Comparison of ENCODE assay signal across 28 mouse cellular contexts in the genomic region with DNA sequence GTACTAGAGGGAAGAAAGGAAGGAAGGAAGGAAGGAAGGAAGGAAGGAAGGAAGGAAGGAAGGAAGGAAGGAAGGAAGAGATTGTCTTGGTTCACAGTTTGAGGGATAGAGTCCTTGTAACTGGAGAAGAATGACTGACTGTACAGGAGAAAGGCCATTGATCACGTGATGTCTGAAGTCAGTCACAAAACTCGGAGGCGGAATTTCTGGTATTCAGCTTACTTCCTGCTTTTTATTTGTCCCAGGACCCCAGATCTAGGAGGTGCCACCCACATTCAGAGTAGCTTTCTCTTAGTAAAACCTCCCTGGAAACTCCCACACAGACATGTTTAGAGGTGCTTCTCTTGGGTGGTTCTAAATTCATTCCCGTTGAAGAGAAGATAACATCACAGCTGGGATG. TPM values are rescaled to one million over a fixed set of nuclear protein-coding genes. Genes with fewer than 3 reads are reported as not detected.
A peak's percentile ranks its signal among the peaks of the same experiment; 100 is the strongest.
DNase-seq lines count a peak whose midpoint lies in the region; ATAC-seq lines count a peak whose summit lies in the region.
"Had no signal": no experiment of that assay in that cellular context is flagged by ENCODE, and none has a peak within 500 bp of the region (broad histone marks: within the 10 kb centered on the region; RNA-seq: fewer than 3 reads in every experiment).

No protein-coding gene starts in this region.

- peaks cover 18% of the 10 kb centered on the region for H3K4me1 ChIP-seq in midbrain, embryonic 11.5 days (ENCODE audit: control insufficient read depth, insufficient read depth, low read length)
- H3K4me1 ChIP-seq in midbrain, embryonic 15.5 days: peaks cover 28% of the 10 kb centered on the region

- ATAC-seq in midbrain, embryonic 11.5 days (ENCODE audit: low FRiP score): no peak
- no peak for ATAC-seq in midbrain, embryonic 15.5 days (replicated peaks)
- ATAC-seq in erythroblast, adult 5-6 weeks (replicated peaks; ENCODE audit: low FRiP score, poor library complexity, severe bottlenecking): no peak
- ATAC-seq: forebrain, embryonic 15.5 days; hindbrain, postnatal 0 days; inflammation-experienced regulatory T-cells, adult 6 months; intestine, embryonic 16.5 days had no signal

- DNase-seq in embryo, embryonic 10.5 days (ENCODE audit: low spot score): peak; percentile 15
- no peak for DNase-seq in embryo, embryonic 9.5 days (ENCODE audit: extremely low spot score)
- DNase-seq in midbrain, embryonic 11.5 days (ENCODE audit: low spot score, missing footprints): peak; percentile 67
- DNase-seq in ZHBTc4 (ENCODE audit: low read depth, low spot score): peak; percentile 14
- DNase-seq in layer of hippocampus, postnatal 14 days (ENCODE audit: low spot score in 2 of 2): no peak
- DNase-seq: adrenal gland, adult 2 months; adrenal gland, postnatal 14 days; cerebellum, adult 11-12 months; cerebellum, adult 8-10 months; cerebellum, postnatal 10 days; gastrocnemius, postnatal 25 days; heart, adult 18-20 months; heart, postnatal 10 days; heart, postnatal 36 days had no signal

- H3K9me3 ChIP-seq in midbrain, embryonic 11.5 days (ENCODE audit: control insufficient read depth, low read length): no peaks in the 10 kb centered on the region
- no peaks in the 10 kb centered on the region for H3K9me3 ChIP-seq in midbrain, embryonic 15.5 days
- H3K9me3 ChIP-seq: embryonic facial prominence, embryonic 12.5 days; embryonic facial prominence, embryonic 15.5 days; forebrain, embryonic 12.5 days; forebrain, embryonic 15.5 days; heart, embryonic 12.5 days; heart, embryonic 15.5 days; hindbrain, embryonic 10.5 days had no signal

- no peak overlapping the region for H3K4me2 ChIP-seq in midbrain, embryonic 11.5 days
- no peak overlapping the region for H3K4me2 ChIP-seq in midbrain, embryonic 15.5 days
- H3K4me2 ChIP-seq: embryonic facial prominence, embryonic 12.5 days; embryonic facial prominence, embryonic 15.5 days; forebrain, embryonic 12.5 days; forebrain, embryonic 15.5 days; heart, embryonic 12.5 days; heart, embryonic 15.5 days; hindbrain, embryonic 14.5 days had no signal

- no peaks in the 10 kb centered on the region for H3K36me3 ChIP-seq in midbrain, embryonic 11.5 days (ENCODE audit: control insufficient read depth, insufficient read depth, low read length)
- no peaks in the 10 kb centered on the region for H3K36me3 ChIP-seq in midbrain, embryonic 15.5 days (replicated peaks)
- H3K36me3 ChIP-seq: embryonic facial prominence, embryonic 12.5 days; embryonic facial prominence, embryonic 15.5 days; forebrain, embryonic 12.5 days; forebrain, embryonic 15.5 days; heart, embryonic 12.5 days; heart, embryonic 15.5 days; hindbrain, embryonic 10.5 days had no signal

- H3K27ac ChIP-seq in midbrain, embryonic 11.5 days (ENCODE audit: low read depth, low read length): no peak overlapping the region
- H3K27ac ChIP-seq in midbrain, embryonic 15.5 days: no peak overlapping the region
- H3K27ac ChIP-seq: embryonic facial prominence, embryonic 12.5 days; embryonic facial prominence, embryonic 15.5 days; forebrain, embryonic 12.5 days; forebrain, embryonic 15.5 days; heart, embryonic 15.5 days; hindbrain, embryonic 10.5 days; hindbrain, embryonic 14.5 days; hindbrain, postnatal 0 days had no signal

- H3K9ac ChIP-seq in midbrain, embryonic 11.5 days (ENCODE audit: low read length): no peak overlapping the region
- H3K9ac ChIP-seq in midbrain, embryonic 15.5 days: no peak overlapping the region
- H3K9ac ChIP-seq: embryonic facial prominence, embryonic 12.5 days; embryonic facial prominence, embryonic 15.5 days; forebrain, embryonic 12.5 days; forebrain, embryonic 15.5 days; heart, embryonic 12.5 days; heart, embryonic 15.5 days; hindbrain, embryonic 14.5 days had no signal

- 72% methylated on average over 4 of the region's 4 CpGs for WGBS in midbrain, embryonic 11.5 days
- 78% methylated on average over 4 of the region's 4 CpGs for WGBS in midbrain, embryonic 15.5 days

- H3K4me3 ChIP-seq in midbrain, embryonic 11.5 days (ENCODE audit: low read depth, low read length): no peak overlapping the region
- H3K4me3 ChIP-seq in midbrain, embryonic 15.5 days: no peak overlapping the region
- H3K4me3 ChIP-seq: embryonic facial prominence, embryonic 12.5 days; embryonic facial prominence, embryonic 15.5 days; erythroblast, embryonic 14.5 days; forebrain, embryonic 12.5 days; forebrain, embryonic 15.5 days; heart, embryonic 12.5 days; heart, embryonic 15.5 days; hindbrain, embryonic 10.5 days had no signal

- H3K27me3 ChIP-seq in midbrain, embryonic 11.5 days (ENCODE audit: control insufficient read depth, insufficient read depth, low read length): peaks cover 3% of the 10 kb centered on the region; the same call in 1 of the 2 replicates
- H3K27me3 ChIP-seq in midbrain, embryonic 15.5 days (replicated peaks): peaks cover 22% of the 10 kb centered on the region; the same call in 1 of the 2 replicates

RNA-seq across cellular contexts. Expression of a gene that starts 50.3 kb away (rescaled TPM):
- 18.6 and 21.2 TPM in 2 replicates for polyA plus RNA-seq in midbrain, embryonic 11.5 days (2014; fragmentation: Nextera tagmentation; extraction: Ambion mirVana)
- polyA plus RNA-seq in midbrain, embryonic 15.5 days (2015; fragmentation: Nextera tagmentation; extraction: Ambion mirVana): 9.2 and 10.0 TPM in 2 replicates
- total RNA-seq in layer of hippocampus, postnatal 14 days (2021): 10 to 100 TPM; 14.6 to 20.2 TPM
- not detected in 2 replicates for total RNA-seq in erythroblast, adult 5-6 weeks (2015; ENCODE audit: low replicate concordance)
- total RNA-seq in erythroblast, adult 5-6 weeks (2017; ENCODE audit: low replicate concordance): 2.2 and 3.3 TPM in 2 replicates

RNA-seq across cellular contexts. Expression of a gene that starts 50.7 kb away (rescaled TPM):
- 18.4 and 19.0 TPM in 2 replicates for polyA plus RNA-seq in midbrain, embryonic 11.5 days (2014; fragmentation: Nextera tagmentation; extraction: Ambion mirVana)
- polyA plus RNA-seq in midbrain, embryonic 15.5 days (2015; fragmentation: Nextera tagmentation; extraction: Ambion mirVana): 12.4 and 14.1 TPM in 2 replicates
- total RNA-seq in layer of hippocampus, postnatal 14 days (2021): 10 to 100 TPM; 11.1 to 12.8 TPM
- 1.3 TPM in 1 of 2 replicates, not detected in the other for total RNA-seq in erythroblast, adult 5-6 weeks (2015; ENCODE audit: low replicate concordance)
- total RNA-seq in erythroblast, adult 5-6 weeks (2017; ENCODE audit: low replicate concordance): 0.34 and 1.4 TPM in 2 replicates

Comparison
In these comparisons a context has a peak if more than half of its experiments do, and no peak if none do; other contexts are left out.
1. DNase-seq: peak in embryo, embryonic 10.5 days (single experiment), midbrain, embryonic 11.5 days (single experiment) and ZHBTc4 (single experiment); none in embryo, embryonic 9.5 days (single experiment) and layer of hippocampus, postnatal 14 days (0 of 2).
2. RNA of a gene that starts 50.7 kb away (total RNA-seq): 11.1 to 12.8 TPM in layer of hippocampus, postnatal 14 days; 0.34 to 1.4 TPM in erythroblast, adult 5-6 weeks; every median in the first group is over 4 times any median in the second.